Mouse (Mus musculus) forebrain, postnatal 0 days (tissue): ENCODE measurements at regions not wholly inside any gene's neighbourhood (a gene's known extent, or its start where the extent isn't known, plus 50 kb on each side); places are given as distances from the start of the nearest gene placed in this dataset.

Experiments used
- ATAC-seq: fragments of 200-750 bp; cut with Nextera tagmentation; 2 replicates; pipeline ENCODE4 v1.8.0; 2017; ENCODE audit warnings: mild to moderate bottlenecking, moderate library complexity
- DNase-seq: peaks from one replicate; pipeline ENCODE4 v3.0.0-alpha.2; 2015
- H3K27ac ChIP-seq: fragments of 300-500 bp; sonication (generic); 2 replicates; pipeline ENCODE4 v1.5.1; 2014; ENCODE audit warnings: low read depth, mild to moderate bottlenecking, antibody characterized with exemption, low read length, moderate library complexity, mixed read lengths
- H3K27me3 ChIP-seq: fragments of 300-500 bp; sonication (generic); 2 replicates; pipeline ENCODE4 v1.6.1; 2014; ENCODE audit warnings: mild to moderate bottlenecking, low read length, mixed read lengths; ENCODE audit not compliant: insufficient read depth
- H3K36me3 ChIP-seq: fragments of 300-500 bp; sonication (generic); 2 replicates; pipeline ENCODE4 v1.6.1; 2014; ENCODE audit warnings: mild to moderate bottlenecking, moderate library complexity; ENCODE audit not compliant: insufficient read depth
- H3K4me1 ChIP-seq: fragments of 300-500 bp; sonication (generic); 2 replicates; pipeline ENCODE4 v1.6.1; 2014; ENCODE audit warnings: antibody characterized with exemption; ENCODE audit not compliant: insufficient read depth
- H3K4me2 ChIP-seq: fragments of 300-500 bp; sonication (generic); 2 replicates; pipeline ENCODE4 v1.6.1; 2014; ENCODE audit warnings: low read depth, mild to moderate bottlenecking, moderate library complexity
- H3K4me3 ChIP-seq: fragments of 300-500 bp; sonication (generic); 2 replicates; pipeline ENCODE4 v1.5.1; 2014; ENCODE audit warnings: low read depth, low read length, mixed read lengths
- H3K9ac ChIP-seq: fragments of 300-500 bp; sonication (generic); 2 replicates; pipeline ENCODE4 v1.6.1; 2014; ENCODE audit warnings: mild to moderate bottlenecking
- H3K9me3 ChIP-seq: fragments of 300-500 bp; sonication (generic); 2 replicates; pipeline ENCODE4 v1.6.1; 2016; ENCODE audit warnings: low read length
- CTCF ChIP-seq: sonication (generic); IDR thresholded peaks from 2 replicates; pipeline ENCODE4 v1.5.1; 2016; ENCODE audit warnings: antibody characterized with exemption, control low read depth, low read depth
- WGBS: fragments of 180-500 bp; shearing (Covaris S2); extraction: QIAGEN DNeasy Blood & Tissue Kit; methylation state at CpG from one replicate; pipeline ENCODE4 v1.1.7; 2014; 5-methylcytosine and 5-hydroxymethylcytosine counted together

DNA sequence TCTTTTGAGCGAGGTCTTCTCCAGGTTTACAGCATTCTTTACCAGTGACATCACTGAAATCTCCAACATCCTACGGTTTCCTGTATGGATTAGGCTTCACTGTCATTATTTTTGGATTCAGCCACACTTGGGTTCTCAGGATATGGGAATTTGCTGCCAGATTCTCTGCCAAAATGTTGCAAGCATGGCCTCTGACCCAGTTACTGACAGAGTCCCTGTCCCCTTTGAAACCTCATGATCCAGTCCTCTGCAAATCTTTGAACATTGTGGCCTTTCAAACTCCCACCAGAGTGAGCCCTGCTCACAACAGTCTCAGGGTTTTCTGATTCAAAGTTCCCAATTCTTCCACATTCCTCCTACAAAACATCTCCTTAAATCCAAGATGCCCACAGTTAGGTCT is 118.9 kb downstream of the Dyrk2 start:
- no peaks in the 10 kb centered on the region for H3K27me3 ChIP-seq
- no peaks in the 10 kb centered on the region for H3K36me3 ChIP-seq
- WGBS, result 79% methylated on average over 2 of the region's 2 CpGs
- no peaks in the 10 kb centered on the region for H3K9me3 ChIP-seq
- peaks cover 13% of the 10 kb centered on the region; the same call in 1 of the 2 replicates for H3K4me1 ChIP-seq
- no peak for TF ChIP-seq CTCF
- ATAC-seq (no peak), DNase-seq (no peak)
- no peak overlapping the region for H3K9ac ChIP-seq
- H3K4me2 ChIP-seq, result no peak overlapping the region
- no peak overlapping the region for H3K27ac ChIP-seq
- no peak overlapping the region for H3K4me3 ChIP-seq

GRCm38 (mm10) chr10:118753061-118753775 is 116.8 kb downstream of the Dyrk2 start:
- no peak for TF ChIP-seq CTCF
- no peak for DNase-seq
- H3K9me3 ChIP-seq, result no peaks in the 10 kb centered on the region
- no peak for ATAC-seq
- no peaks in the 10 kb centered on the region for H3K36me3 ChIP-seq
- H3K27ac ChIP-seq, result no peak overlapping the region
- no peak overlapping the region for H3K9ac ChIP-seq
- H3K27me3 ChIP-seq, result no peaks in the 10 kb centered on the region
- H3K4me2 ChIP-seq, result no peak overlapping the region
- H3K4me1 ChIP-seq, result no peaks in the 10 kb centered on the region
- 81% methylated on average over 5 of the region's 5 CpGs for WGBS
- no peak overlapping the region for H3K4me3 ChIP-seq

- H3K4me1 ChIP-seq, result no peaks in the 10 kb centered on the region
- no peak overlapping the region for H3K4me2 ChIP-seq
- no peak overlapping the region for H3K27ac ChIP-seq
- ATAC-seq, result no peak
- H3K27me3 ChIP-seq, result no peaks in the 10 kb centered on the region
- DNase-seq, result no peak
- no peaks in the 10 kb centered on the region for H3K36me3 ChIP-seq
- TF ChIP-seq CTCF, result no peak
- 93% methylated on average over 13 of the region's 13 CpGs for WGBS
- H3K4me3 ChIP-seq, result no peak overlapping the region
- no peak overlapping the region for H3K9ac ChIP-seq
- no peaks in the 10 kb centered on the region for H3K9me3 ChIP-seq
Measured at GRCm38 (mm10) chr10:118754791-118755190, 115.2 kb downstream of the Dyrk2 start.

DNA sequence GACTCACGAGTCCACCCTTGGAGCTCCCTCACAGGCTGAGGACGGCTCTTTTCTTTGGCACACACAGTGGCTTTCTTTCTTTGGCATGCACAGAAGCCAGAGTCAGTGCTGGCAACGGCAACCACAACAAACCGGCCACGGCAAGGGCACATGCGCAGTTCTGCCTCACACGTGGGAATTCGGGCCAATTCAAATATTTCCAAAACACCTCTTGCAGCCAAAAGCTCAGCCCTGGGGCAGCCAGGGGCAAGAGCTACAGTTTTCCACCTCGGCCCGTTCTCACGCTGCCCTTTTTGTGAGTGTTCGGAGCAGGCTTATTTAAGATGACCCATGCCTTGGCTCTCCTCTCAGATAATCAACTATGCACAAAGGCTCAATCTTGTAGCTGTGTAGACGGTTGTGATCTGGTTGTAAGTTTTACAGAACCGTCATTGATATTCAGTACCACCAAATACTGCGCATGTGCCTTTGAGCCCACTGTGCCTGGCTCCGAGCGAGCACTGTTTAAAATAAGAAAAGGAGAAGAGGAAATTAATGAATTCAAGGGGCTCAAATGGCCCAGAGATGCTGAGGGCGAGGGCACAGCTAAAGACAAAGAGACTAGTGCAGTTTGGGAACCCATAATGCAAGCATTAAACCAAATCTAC is 111.1 kb downstream of the Dyrk2 start:
- ATAC-seq, result peak; percentile 79
- 51% methylated on average over 18 of the region's 18 CpGs for WGBS
- no peaks in the 10 kb centered on the region for H3K36me3 ChIP-seq
- no peaks in the 10 kb centered on the region for H3K9me3 ChIP-seq
- H3K27me3 ChIP-seq, result no peaks in the 10 kb centered on the region
- H3K9ac ChIP-seq, result no peak overlapping the region
- H3K4me1 ChIP-seq, result no peaks in the 10 kb centered on the region
- H3K4me3 ChIP-seq, result no peak overlapping the region
- H3K27ac ChIP-seq, result no peak overlapping the region
- DNase-seq, result peak; percentile 78
- no peak for TF ChIP-seq CTCF
- H3K4me2 ChIP-seq, result no peak overlapping the region; the same call in 1 of the 2 replicates

DNA sequence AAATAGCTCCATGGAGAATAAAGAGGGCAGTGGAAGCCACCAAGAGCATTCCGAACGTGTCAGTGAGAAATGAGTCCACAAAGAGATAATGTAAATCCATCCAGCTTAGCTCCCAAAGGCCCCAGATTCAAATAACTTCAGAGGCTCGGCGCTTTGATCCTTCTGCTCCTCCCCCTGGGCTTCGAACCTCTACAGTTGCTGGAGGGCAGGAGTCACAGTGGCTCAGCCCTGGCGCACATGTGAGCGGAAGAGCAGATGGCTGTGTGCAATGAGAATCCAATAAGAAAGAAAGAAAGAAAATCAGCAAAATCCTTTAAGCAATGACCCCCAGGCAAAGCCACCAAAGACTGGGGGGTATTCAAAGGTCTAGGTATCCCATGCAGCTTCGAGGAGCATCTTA is 109.6 kb downstream of the Dyrk2 start:
- Histone ChIP-seq H3K9me3 (no peaks in the 10 kb centered on the region), H3K36me3 (no peaks in the 10 kb centered on the region), H3K27ac (no peak overlapping the region), H3K9ac (no peak overlapping the region), H3K4me1 (no peaks in the 10 kb centered on the region), H3K4me3 (no peak overlapping the region), H3K27me3 (no peaks in the 10 kb centered on the region), H3K4me2 (no peak overlapping the region)
- no peak for ATAC-seq
- TF ChIP-seq CTCF, result no peak
- DNase-seq, result no peak
- 75% methylated on average over 8 of the region's 8 CpGs for WGBS

- H3K27ac ChIP-seq, result no peak overlapping the region
- H3K9ac ChIP-seq, result no peak overlapping the region
- H3K36me3 ChIP-seq, result no peaks in the 10 kb centered on the region
- DNase-seq (no peak), ATAC-seq (peak; percentile 12; the same call in 1 of the 2 replicates)
- no peaks in the 10 kb centered on the region for H3K4me1 ChIP-seq
- H3K4me2 ChIP-seq, result no peak overlapping the region
- no peaks in the 10 kb centered on the region for H3K9me3 ChIP-seq
- H3K4me3 ChIP-seq, result no peak overlapping the region
- H3K27me3 ChIP-seq, result no peaks in the 10 kb centered on the region
- 67% methylated on average over 10 of the region's 10 CpGs for WGBS
- no peak for TF ChIP-seq CTCF
Measured at GRCm38 (mm10) chr10:118761101-118761868, 108.7 kb downstream of the Dyrk2 start.

DNA sequence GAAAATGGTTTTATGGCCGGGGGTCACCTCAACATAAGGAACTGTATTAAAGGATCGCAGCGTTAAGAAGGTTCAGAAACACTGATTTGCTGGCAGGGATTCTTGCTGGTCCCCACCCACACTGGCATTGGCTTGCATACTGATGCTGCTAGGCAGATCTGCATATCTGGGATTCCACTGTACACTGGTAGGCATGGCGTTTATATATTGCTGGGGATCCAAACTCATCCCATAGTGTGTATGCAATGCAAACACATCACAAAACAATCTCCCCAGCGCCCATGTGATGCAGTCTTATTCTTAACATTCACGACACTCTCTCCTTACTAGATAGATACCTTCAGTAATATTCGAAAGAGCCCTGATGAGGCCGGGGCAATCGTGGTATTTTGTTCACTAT is 105.0 kb downstream of the Dyrk2 start:
- WGBS, result 93% methylated on average over 9 of the region's 9 CpGs
- Histone ChIP-seq H3K27me3 (no peaks in the 10 kb centered on the region), H3K36me3 (no peaks in the 10 kb centered on the region), H3K4me3 (no peak overlapping the region), H3K4me1 (no peaks in the 10 kb centered on the region), H3K9ac (no peak overlapping the region), H3K27ac (no peak overlapping the region), H3K9me3 (no peaks in the 10 kb centered on the region), H3K4me2 (no peak overlapping the region)
- ATAC-seq, result no peak
- no peak for DNase-seq
- no peak for TF ChIP-seq CTCF
